Mouse (Mus musculus) cortical plate, adult 2 months (tissue): ENCODE results near the gene Olfr412. TPM values are rescaled to one million over a fixed set of nuclear protein-coding genes. Genes with fewer than 3 reads are reported as not detected.
A peak's percentile ranks its signal among the peaks of the same experiment; 100 is the strongest.

Experiments used
- H3K27ac ChIP-seq: fragments of 200-500 bp; 2 replicates; pipeline ENCODE4 v1.5.1; 2012; ENCODE audit warnings: low read length, control low read depth, inconsistent platforms; ENCODE audit not compliant: insufficient read depth
- H3K4me1 ChIP-seq: fragments of 200-500 bp; 2 replicates; pipeline ENCODE4 v1.6.1; 2011; ENCODE audit warnings: low read length; ENCODE audit not compliant: control insufficient read depth, insufficient read depth
- H3K4me3 ChIP-seq: fragments of 200-500 bp; 2 replicates; pipeline ENCODE4 v1.5.1; 2011; ENCODE audit warnings: mild to moderate bottlenecking, low read length, control low read depth; ENCODE audit not compliant: insufficient read depth
- CTCF ChIP-seq: fragments of 200-500 bp; IDR thresholded peaks from 2 replicates; pipeline ENCODE4 v1.5.1; 2011; ENCODE audit warnings: mild to moderate bottlenecking, control low read depth, low read length; ENCODE audit not compliant: insufficient read depth; ENCODE audit errors: extremely low read depth
- POLR2A ChIP-seq: fragments of 200-500 bp; IDR thresholded peaks from 2 replicates; pipeline ENCODE4 v1.6.1; 2011; ENCODE audit warnings: mild to moderate bottlenecking, low read length, control low read depth; ENCODE audit not compliant: insufficient read depth; ENCODE audit errors: extremely low read depth
- polyA plus RNA-seq: library from polyadenylated mRNA; depleted of rRNA; stranded (reverse); fragments of >200 nt; gene quantifications from 2 replicates; pipeline ENCODE4 v1.2.3, GENCODE M21; 2012; rRNA removed

Gene Olfr412
- polyA plus RNA-seq = not detected in 2 replicates

GRCm38 (mm10) chr11:74361769-74362168, at the start of gene Olfr412:
Olfr412 (plus strand) TSS chr11:74362069.
- H3K27ac ChIP-seq = no peak within 1 kb of the TSS

GRCm38 (mm10) chr11:74326044-74326443, 35.8 kb upstream of the Olfr412 start:
- H3K4me1 ChIP-seq = no peaks in the 10 kb centered on the region
- TF ChIP-seq CTCF (no peak), POLR2A (no peak)
- no peak overlapping the region for H3K4me3 ChIP-seq
- no peak overlapping the region for H3K27ac ChIP-seq

More at GRCm38 (mm10) chr11:74361769-74362168, at the start of gene Olfr412:
- TF ChIP-seq POLR2A (no peak), CTCF (no peak)
- no peaks in the 10 kb centered on the region for H3K4me1 ChIP-seq
- no peak within 1 kb of the TSS for H3K4me3 ChIP-seq

GRCm38 (mm10) chr11:74328781-74329180, 33.1 kb upstream of the Olfr412 start:
- TF ChIP-seq CTCF (no peak), POLR2A (no peak)
- H3K4me1 ChIP-seq = no peaks in the 10 kb centered on the region
- H3K4me3 ChIP-seq = no peak overlapping the region
- H3K27ac ChIP-seq = no peak overlapping the region

GRCm38 (mm10) chr11:74337931-74338330, 23.9 kb upstream of the Olfr412 start, which contains the start of gene Olfr410:
Olfr410 (minus strand) TSS chr11:74338031.
- no peak within 1 kb of the TSS for H3K27ac ChIP-seq

GRCm38 (mm10) chr11:74352550-74352949, 9.3 kb upstream of the Olfr412 start, which contains the start of gene Olfr411:
Olfr411 (minus strand) TSS chr11:74352650.
- Histone ChIP-seq H3K4me1 (no peaks in the 10 kb centered on the region), H3K4me3 (no peak within 1 kb of the TSS), H3K27ac (no peak within 1 kb of the TSS)
- TF ChIP-seq CTCF (no peak), POLR2A (no peak)

More at GRCm38 (mm10) chr11:74337931-74338330, 23.9 kb upstream of the Olfr412 start, which contains the start of gene Olfr410:
- TF ChIP-seq POLR2A (no peak), CTCF (no peak)
- Histone ChIP-seq H3K4me1 (no peaks in the 10 kb centered on the region), H3K4me3 (no peak within 1 kb of the TSS)

- Histone ChIP-seq H3K4me3 (no peak overlapping the region), H3K4me1 (no peaks in the 10 kb centered on the region), H3K27ac (no peak overlapping the region)
- TF ChIP-seq CTCF (peak; percentile 81), POLR2A (no peak)
Observed at GRCm38 (mm10) chr11:74371393-74372100, 9.7 kb downstream of the Olfr412 start.

GRCm38 (mm10) chr11:74376847-74377246, 15.0 kb downstream of the Olfr412 start:
- Histone ChIP-seq H3K4me3 (no peak overlapping the region), H3K27ac (no peak overlapping the region)
- TF ChIP-seq POLR2A (no peak), CTCF (peak; percentile 95)

GRCm38 (mm10) chr11:74379166-74379873, 17.5 kb downstream of the Olfr412 start:
- Histone ChIP-seq H3K4me3 (no peak overlapping the region), H3K27ac (no peak overlapping the region), H3K4me1 (peaks cover 2% of the 10 kb centered on the region; the same call in 1 of the 2 replicates)
- no peak for TF ChIP-seq CTCF

More at GRCm38 (mm10) chr11:74376847-74377246, 15.0 kb downstream of the Olfr412 start:
- H3K4me1 ChIP-seq = peaks cover 2% of the 10 kb centered on the region; the same call in 1 of the 2 replicates

- H3K27ac ChIP-seq = no peak overlapping the region
- no peak overlapping the region for H3K4me3 ChIP-seq
- no peak for TF ChIP-seq POLR2A
- no peak for TF ChIP-seq CTCF
- no peaks in the 10 kb centered on the region for H3K4me1 ChIP-seq
Observed at GRCm38 (mm10) chr11:74385674-74386073, 23.8 kb downstream of the Olfr412 start.
